Mouse (Mus musculus): Measurements from ENCODE around the gene Mark3.

GRCm38 (mm10) chr12:111584401-111584800, 10.1 kb downstream of the Mark3 start:
- TF ChIP-seq CTCF (IDR thresholded peaks at IDR 0.05) (no peak), EP300 (IDR thresholded peaks at IDR 0.05) (no peak)
